Mouse (Mus musculus) hematopoietic multipotent progenitor cell, adult 10-12 weeks (in vitro differentiated cells): ENCODE results near the gene Asb17. TPM values are rescaled to one million over a fixed set of nuclear protein-coding genes. Genes with fewer than 3 reads are reported as not detected.

ENCODE experiments used
- polyA plus RNA-seq: library from polyadenylated mRNA; stranded (reverse); fragments of >175 nt; gene quantifications from 2 replicates; pipeline ENCODE4 v1.2.3, GENCODE M21; 2012; ENCODE audit warnings: low replicate concordance

Gene Asb17
- polyA plus RNA-seq, result not detected in 2 replicates

DNA sequence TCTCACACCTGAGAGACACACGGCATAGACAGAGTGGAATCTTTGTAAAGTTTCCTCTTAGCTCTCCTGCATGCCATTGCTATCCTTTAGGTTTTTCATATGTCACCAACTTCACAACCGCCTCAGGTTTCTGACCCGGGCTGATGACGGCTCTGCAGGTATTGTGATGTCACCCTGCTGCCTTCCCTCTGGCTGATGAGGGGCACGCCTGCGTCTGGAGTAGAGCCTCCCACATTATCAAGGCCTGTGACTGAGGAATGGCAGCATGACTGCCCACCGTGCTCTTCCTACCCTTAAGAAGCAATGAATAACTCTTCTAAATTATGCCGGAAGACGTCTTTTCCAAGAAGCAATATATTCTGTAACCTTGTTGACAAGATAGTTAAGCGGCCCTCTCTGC is at the start of gene Asb17:
Gene Asb17 (plus strand): TSS at position 180 of the 400 bp plus-strand sequence.

Other genes starting within 250 kb of the Asb17 start
- gene St6galnac3, start 119.0 kb upstream of the Asb17 start, polyA plus RNA-seq, result 0.19 and 0.30 TPM in 2 replicates
- not detected in 2 replicates for gene Msh4, start 61.9 kb downstream of the Asb17 start, polyA plus RNA-seq
- gene Rabggtb, start 68.8 kb downstream of the Asb17 start, polyA plus RNA-seq, result 4.0 and 7.8 TPM in 2 replicates
- 8.2 and 10.8 TPM in 2 replicates for gene Acadm, start 100.4 kb downstream of the Asb17 start, polyA plus RNA-seq
- 0.03 and 0.08 TPM in 2 replicates for gene Slc44a5, start 129.2 kb downstream of the Asb17 start, polyA plus RNA-seq